Mouse (Mus musculus): ENCODE results near the gene Ispd. TPM values are rescaled to one million over a fixed set of nuclear protein-coding genes. Genes with fewer than 3 reads are reported as not detected.

Gene Ispd
- total RNA-seq, 1 experiment: 1.7 TPM

DNA sequence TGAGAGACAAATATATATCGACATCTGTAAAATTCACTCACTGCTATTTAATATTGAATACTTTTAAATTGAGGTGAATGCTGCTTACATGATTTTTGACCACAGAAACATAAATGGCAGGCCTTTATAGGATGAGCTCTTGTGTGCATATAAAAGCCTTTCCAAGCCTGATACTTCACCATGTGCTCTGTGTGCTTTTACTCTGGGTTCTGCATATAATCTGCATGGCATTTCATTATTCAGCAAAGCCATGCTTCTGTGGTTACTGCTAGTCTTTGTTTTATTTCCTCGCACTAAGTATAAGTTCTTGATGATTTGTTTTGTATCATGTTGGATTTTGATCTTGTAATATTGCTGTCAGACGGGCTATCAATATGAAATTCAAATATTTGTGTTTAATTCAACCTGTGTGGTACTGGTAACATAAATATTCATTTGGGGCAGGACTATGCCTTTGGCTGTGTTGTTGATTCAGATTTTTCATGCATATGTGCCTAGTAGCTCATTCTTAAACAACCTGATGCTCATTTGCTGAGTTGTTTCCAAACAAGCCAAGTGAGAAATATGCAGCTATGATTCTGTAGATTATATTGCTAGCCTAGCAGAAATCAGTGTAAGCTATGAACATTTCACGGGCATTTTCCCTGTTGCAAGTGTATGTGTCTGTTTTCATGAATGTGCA, 189.3 kb downstream of the Ispd start:
- in situ Hi-C loops (cut with MboI; ENCODE audit: low sequenced_read_pairs in 2 of 2, unreplicated experiment in 2 of 2): no loop called here
- Histone ChIP-seq H3K9ac (ENCODE audit: insufficient read depth, low read depth, low read length, poor library complexity, severe bottlenecking) (no peak overlapping the region), H3K4me3 (ENCODE audit: insufficient read depth in 1 of 2, low read depth in 1 of 2, low read length in 2 of 2, poor library complexity in 1 of 2, severe bottlenecking in 1 of 2) (no peak overlapping the region), H3K9me3 (ENCODE audit: control insufficient read depth, insufficient read depth, low read depth, low read length) (no peaks in the 10 kb centered on the region), H3K27ac (ENCODE audit: insufficient read depth, low read depth, low read length, poor library complexity, severe bottlenecking) (no peak overlapping the region), H3K4me1 (ENCODE audit: control insufficient read depth in 2 of 2, insufficient read depth in 2 of 2, low read length in 2 of 2, poor library complexity in 1 of 2) (no peaks in the 10 kb centered on the region), H3K36me3 (ENCODE audit: control insufficient read depth, insufficient read depth, low read length, poor library complexity, severe bottlenecking) (no peaks in the 10 kb centered on the region)
- no peak for DNase-seq (ENCODE audit: low read depth, low spot score)
- TF ChIP-seq HCFC1 (IDR thresholded peaks at IDR 0.05; ENCODE audit: borderline replicate concordance, insufficient read depth, low read length) (no peak), ZNF384 (IDR thresholded peaks at IDR 0.05; ENCODE audit: low read depth, low read length) (no peak), CHD2 (IDR thresholded peaks at IDR 0.05; ENCODE audit: low read depth, low read length) (no peak), MAFK (IDR thresholded peaks at IDR 0.05; ENCODE audit: insufficient read depth, low read depth, low read length) (no peak), ZC3H11A (IDR thresholded peaks at IDR 0.05; ENCODE audit: borderline replicate concordance, low read depth, low read length) (no peak)

DNA sequence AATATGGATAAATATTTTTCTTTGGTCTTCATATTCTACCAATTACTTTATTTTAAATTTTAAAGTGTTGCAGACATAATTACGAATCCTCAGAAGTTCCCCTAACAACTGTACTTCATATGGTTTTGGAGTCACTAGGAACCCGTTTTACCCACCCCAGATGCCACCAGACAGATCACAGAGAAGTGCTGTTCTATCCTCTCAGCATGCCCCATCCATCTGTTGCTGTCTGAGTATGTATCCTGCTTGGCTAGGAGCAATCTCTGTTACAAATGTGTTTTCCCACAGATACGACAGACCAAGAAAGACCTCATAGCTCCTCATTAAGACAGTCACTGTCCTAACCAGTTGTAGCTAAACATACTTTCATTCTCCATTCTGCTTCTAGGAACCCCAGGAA, 203.6 kb downstream of the Ispd start:
- no peaks in the 10 kb centered on the region for H3K4me1 ChIP-seq (ENCODE audit: control insufficient read depth in 2 of 2, insufficient read depth in 2 of 2, low read length in 2 of 2, poor library complexity in 1 of 2)
- in situ Hi-C loops (cut with MboI; ENCODE audit: low sequenced_read_pairs in 2 of 2, unreplicated experiment in 2 of 2): no loop called here
- no peaks in the 10 kb centered on the region for H3K36me3 ChIP-seq (ENCODE audit: control insufficient read depth, insufficient read depth, low read length, poor library complexity, severe bottlenecking)
- H3K9ac ChIP-seq (ENCODE audit: insufficient read depth, low read depth, low read length, poor library complexity, severe bottlenecking): no peak overlapping the region
- DNase-seq (ENCODE audit: low read depth, low spot score): no peak
- no peaks in the 10 kb centered on the region for H3K9me3 ChIP-seq (ENCODE audit: control insufficient read depth, insufficient read depth, low read depth, low read length)
- no peak for TF ChIP-seq ZNF384 (IDR thresholded peaks at IDR 0.05; ENCODE audit: low read depth, low read length)
- no peak for TF ChIP-seq MAFK (IDR thresholded peaks at IDR 0.05; ENCODE audit: insufficient read depth, low read depth, low read length)
- TF ChIP-seq ZC3H11A (IDR thresholded peaks at IDR 0.05; ENCODE audit: borderline replicate concordance, low read depth, low read length): no peak
- TF ChIP-seq HCFC1 (IDR thresholded peaks at IDR 0.05; ENCODE audit: borderline replicate concordance, insufficient read depth, low read length): no peak
- no peak for TF ChIP-seq CHD2 (IDR thresholded peaks at IDR 0.05; ENCODE audit: low read depth, low read length)
- no peak overlapping the region for H3K27ac ChIP-seq (ENCODE audit: insufficient read depth, low read depth, low read length, poor library complexity, severe bottlenecking)
- no peak overlapping the region for H3K4me3 ChIP-seq (ENCODE audit: insufficient read depth in 1 of 2, low read depth in 1 of 2, low read length in 2 of 2, poor library complexity in 1 of 2, severe bottlenecking in 1 of 2)

DNA sequence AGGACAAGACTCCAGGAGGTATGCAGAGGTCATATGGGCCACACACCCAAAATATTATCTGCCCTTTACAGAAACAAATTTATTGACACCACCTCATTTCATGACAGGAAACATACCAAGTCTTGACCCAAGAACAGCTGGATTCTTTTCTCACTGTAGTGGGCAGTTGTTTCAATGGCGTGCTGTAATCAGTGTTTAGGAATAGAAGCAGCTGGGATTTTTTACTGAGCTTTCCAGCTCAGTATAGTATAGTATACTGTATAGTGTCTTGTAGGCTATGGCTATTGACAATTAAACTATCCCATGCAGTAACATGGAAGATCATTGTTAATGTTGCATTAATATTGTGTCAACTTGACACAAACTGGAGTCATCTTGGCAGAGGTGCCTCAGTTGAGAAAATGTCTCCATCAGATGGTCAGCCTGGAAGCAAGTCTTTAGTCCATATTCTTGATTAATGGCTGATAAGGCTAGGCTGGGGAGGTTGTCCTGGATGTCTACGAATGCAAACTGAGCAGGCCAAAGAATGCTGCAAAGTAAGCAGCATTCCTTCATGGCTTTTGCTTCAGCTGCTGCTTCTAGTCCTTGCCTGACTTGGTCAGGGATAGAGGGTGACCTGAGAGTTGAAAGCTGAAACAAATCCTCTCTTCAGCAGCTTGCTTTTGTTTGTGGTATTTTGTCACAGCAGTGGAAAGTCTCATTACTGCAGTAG, 216.4 kb downstream of the Ispd start:
- Histone ChIP-seq H3K9me3 (ENCODE audit: control insufficient read depth, insufficient read depth, low read depth, low read length) (no peaks in the 10 kb centered on the region), H3K4me3 (ENCODE audit: insufficient read depth in 1 of 2, low read depth in 1 of 2, low read length in 2 of 2, poor library complexity in 1 of 2, severe bottlenecking in 1 of 2) (no peak overlapping the region), H3K9ac (ENCODE audit: insufficient read depth, low read depth, low read length, poor library complexity, severe bottlenecking) (no peak overlapping the region), H3K27ac (ENCODE audit: insufficient read depth, low read depth, low read length, poor library complexity, severe bottlenecking) (no peak overlapping the region), H3K36me3 (ENCODE audit: control insufficient read depth, insufficient read depth, low read length, poor library complexity, severe bottlenecking) (no peaks in the 10 kb centered on the region), H3K4me1 (ENCODE audit: control insufficient read depth in 2 of 2, insufficient read depth in 2 of 2, low read length in 2 of 2, poor library complexity in 1 of 2) (no peaks in the 10 kb centered on the region)
- DNase-seq (ENCODE audit: low read depth, low spot score): no peak
- TF ChIP-seq HCFC1 (IDR thresholded peaks at IDR 0.05; ENCODE audit: borderline replicate concordance, insufficient read depth, low read length) (no peak), MAFK (IDR thresholded peaks at IDR 0.05; ENCODE audit: insufficient read depth, low read depth, low read length) (no peak), ZC3H11A (IDR thresholded peaks at IDR 0.05; ENCODE audit: borderline replicate concordance, low read depth, low read length) (no peak), CHD2 (IDR thresholded peaks at IDR 0.05; ENCODE audit: low read depth, low read length) (no peak), ZNF384 (IDR thresholded peaks at IDR 0.05; ENCODE audit: low read depth, low read length) (no peak)
- in situ Hi-C loops (cut with MboI; ENCODE audit: low sequenced_read_pairs in 2 of 2, unreplicated experiment in 2 of 2): no loop called here

DNA sequence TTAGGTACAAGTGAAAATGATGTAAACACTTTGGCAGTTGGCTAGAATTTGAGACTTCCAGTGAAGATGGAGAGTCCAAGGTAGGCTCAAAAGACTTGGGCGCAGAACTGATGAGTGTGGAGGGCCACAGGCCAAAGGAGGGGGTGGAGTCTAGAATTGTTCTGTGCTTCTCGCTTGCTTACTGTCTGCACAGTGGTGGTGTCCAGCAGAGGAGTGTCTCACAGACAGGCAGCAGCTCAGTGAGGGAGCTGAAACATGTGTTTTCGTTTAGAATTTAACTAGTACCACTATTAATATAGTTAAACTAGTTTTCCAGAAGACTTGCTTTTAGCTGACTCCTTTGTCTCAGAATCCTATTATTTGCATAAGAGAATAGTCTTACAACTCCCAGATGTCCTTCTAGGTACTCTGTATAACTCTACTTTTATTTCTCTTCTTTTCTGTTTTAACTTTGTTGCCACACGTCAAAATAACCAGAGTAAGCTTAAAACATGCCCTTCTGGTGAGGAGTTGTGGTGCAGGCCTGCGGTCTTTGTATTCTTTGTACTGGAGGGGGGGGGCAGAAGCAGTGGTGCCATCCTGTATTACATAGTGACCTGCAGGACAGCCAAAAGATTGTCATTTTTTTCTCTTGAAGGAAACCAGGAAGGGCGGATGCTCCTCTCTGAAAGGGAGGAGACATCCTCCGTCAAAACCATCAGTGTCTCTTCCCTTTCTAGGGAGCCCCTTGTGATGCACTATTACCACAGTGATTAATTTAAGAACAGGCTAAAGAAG, 240.9 kb downstream of the Ispd start:
- in situ Hi-C loops (cut with MboI; ENCODE audit: low sequenced_read_pairs in 2 of 2, unreplicated experiment in 2 of 2): no loop called here
- no peak for TF ChIP-seq ZNF384 (IDR thresholded peaks at IDR 0.05; ENCODE audit: low read depth, low read length)
- no peak for TF ChIP-seq CHD2 (IDR thresholded peaks at IDR 0.05; ENCODE audit: low read depth, low read length)
- no peak for TF ChIP-seq MAFK (IDR thresholded peaks at IDR 0.05; ENCODE audit: insufficient read depth, low read depth, low read length)
- no peak for TF ChIP-seq HCFC1 (IDR thresholded peaks at IDR 0.05; ENCODE audit: borderline replicate concordance, insufficient read depth, low read length)
- no peak for TF ChIP-seq ZC3H11A (IDR thresholded peaks at IDR 0.05; ENCODE audit: borderline replicate concordance, low read depth, low read length)
- DNase-seq (ENCODE audit: low read depth, low spot score): no peak
- Histone ChIP-seq H3K4me3 (ENCODE audit: insufficient read depth in 1 of 2, low read depth in 1 of 2, low read length in 2 of 2, poor library complexity in 1 of 2, severe bottlenecking in 1 of 2) (no peak overlapping the region), H3K9ac (ENCODE audit: insufficient read depth, low read depth, low read length, poor library complexity, severe bottlenecking) (no peak overlapping the region), H3K4me1 (ENCODE audit: control insufficient read depth in 2 of 2, insufficient read depth in 2 of 2, low read length in 2 of 2, poor library complexity in 1 of 2) (no peaks in the 10 kb centered on the region), H3K27ac (ENCODE audit: insufficient read depth, low read depth, low read length, poor library complexity, severe bottlenecking) (no peak overlapping the region), H3K36me3 (ENCODE audit: control insufficient read depth, insufficient read depth, low read length, poor library complexity, severe bottlenecking) (no peaks in the 10 kb centered on the region), H3K9me3 (ENCODE audit: control insufficient read depth, insufficient read depth, low read depth, low read length) (no peaks in the 10 kb centered on the region)
